Mouse (Mus musculus) E14TG2a.4 (cell line): Measurements from ENCODE around the gene Olfr657.

ENCODE experiments used
- CTCF ChIP-seq: conservative IDR thresholded peaks from 2 replicates; pipeline ENCODE4 v1.5.1; 2014; ENCODE audit warnings: low read length
- NANOG ChIP-seq: IDR thresholded peaks from 2 replicates; pipeline ENCODE4 v1.6.1; 2014; ENCODE audit warnings: borderline replicate concordance, low read length, mixed read lengths

- TF ChIP-seq CTCF (no peak), NANOG (no peak)
Observed at GRCm38 (mm10) chr7:104624494-104624893, at the start of gene Olfr657.
